Comparison of ENCODE assay signal across 8 mouse cellular contexts in genomic region chr8:57576238-57576637, GRCm38 (mm10).
DNase-seq lines count a peak whose midpoint lies in the region; ATAC-seq lines count a peak whose summit lies in the region.

No protein-coding gene starts in this region.

- ATAC-seq in embryonic facial prominence, embryonic 15.5 days (ENCODE audit: insufficient number of reproducible peaks, low FRiP score, low TSS enrichment, low read depth), result peak; percentile 45; the same call in 1 of the 2 replicates
- ATAC-seq in liver, embryonic 12.5 days, result peak; percentile 97

- H3K4me3 ChIP-seq in embryonic facial prominence, embryonic 15.5 days (replicated peaks), result no peak overlapping the region
- H3K4me3 ChIP-seq in liver, embryonic 12.5 days, result peak overlapping the region; percentile 8; the same call in 1 of the 2 replicates

- WGBS in embryonic facial prominence, embryonic 15.5 days, result 52% methylated on average over 7 of the region's 7 CpGs
- 7% methylated on average over 7 of the region's 7 CpGs for WGBS in liver, embryonic 12.5 days (ENCODE audit: insufficient replicate concordance)

- no peak overlapping the region for H3K9ac ChIP-seq in embryonic facial prominence, embryonic 15.5 days
- peak overlapping the region; percentile 35; the same call in 1 of the 2 replicates for H3K9ac ChIP-seq in liver, embryonic 12.5 days

- intact Hi-C loops in heart, postnatal 10 days (cut with DNase I), result loop anchor here (2.0 kb wide), 1 partner anchor 77 kb away; the partner anchor contains the start of gene Galnt7

- peaks cover 9% of the 10 kb centered on the region; the same call in 1 of the 2 replicates for H3K4me1 ChIP-seq in embryonic facial prominence, embryonic 15.5 days
- peaks cover 51% of the 10 kb centered on the region for H3K4me1 ChIP-seq in liver, embryonic 12.5 days

- no peaks in the 10 kb centered on the region for H3K36me3 ChIP-seq in embryonic facial prominence, embryonic 15.5 days
- H3K36me3 ChIP-seq in liver, embryonic 12.5 days, result no peaks in the 10 kb centered on the region

- H3K27ac ChIP-seq in embryonic facial prominence, embryonic 15.5 days (replicated peaks), result no peak overlapping the region
- H3K27ac ChIP-seq in liver, embryonic 12.5 days, result peak overlapping the region; percentile 76

- H3K27me3 ChIP-seq in embryonic facial prominence, embryonic 15.5 days, result no peaks in the 10 kb centered on the region
- H3K27me3 ChIP-seq in liver, embryonic 12.5 days (replicated peaks), result no peaks in the 10 kb centered on the region

- H3K4me2 ChIP-seq in embryonic facial prominence, embryonic 15.5 days (replicated peaks), result no peak overlapping the region
- H3K4me2 ChIP-seq in liver, embryonic 12.5 days, result peak overlapping the region; percentile 52

- no peaks in the 10 kb centered on the region for H3K9me3 ChIP-seq in embryonic facial prominence, embryonic 15.5 days (replicated peaks)
- H3K9me3 ChIP-seq in liver, embryonic 12.5 days (replicated peaks), result no peaks in the 10 kb centered on the region

- peak; percentile 83 for DNase-seq in CD4-positive helper T cell, adult 2 months (ENCODE audit: low read depth, low spot score)
- DNase-seq in NIH3T3 (ENCODE audit: low read depth), result peak; percentile 17
- DNase-seq in heart, postnatal 10 days, result peak; percentile 72 to 75
- peak; percentile 35 to 48 for DNase-seq in monocyte, adult 2 months (ENCODE audit: low read depth in 1 of 2, low spot score in 2 of 2)
- DNase-seq in thymus, adult 18-20 months, result peak; percentile 26 to 59
- no peak for DNase-seq in frontal cortex, adult 2 months (ENCODE audit: extremely low spot score in 1 of 2, low spot score in 1 of 2)

Comparison
In these comparisons a context has a peak if more than half of its experiments do, and no peak if none do; other contexts are left out.
1. DNase-seq: peak in CD4-positive helper T cell, adult 2 months (single experiment), NIH3T3 (single experiment), heart, postnatal 10 days (2 of 2), monocyte, adult 2 months (2 of 2) and thymus, adult 18-20 months (2 of 2); none in frontal cortex, adult 2 months (0 of 2).